ENCODE assay signal across 8 mouse cellular contexts in genomic region chr10:83361643-83362382, GRCm38 (mm10). TPM values are rescaled to one million over a fixed set of nuclear protein-coding genes. Genes with fewer than 3 reads are reported as not detected.
DNase-seq lines count a peak whose midpoint lies in the region; ATAC-seq and TF ChIP-seq lines count a peak whose summit lies in the region.

No protein-coding gene starts in this region.

- DNase-seq in cerebellum, adult 8-10 months, result peak; percentile 28
- DNase-seq in thymus, postnatal 14 days, result peak; percentile 35
- DNase-seq in thymus, postnatal 4 days, result no peak
- peak; percentile 13 to 40 for DNase-seq in kidney, postnatal 25 days
- peak; percentile 68 for DNase-seq in midbrain, postnatal 0 days (ENCODE audit: low spot score)
- DNase-seq in gastrocnemius, postnatal 10 days, result no peak

- 42% methylated on average over 5 of the region's 5 CpGs for WGBS in forebrain, embryonic 15.5 days
- WGBS in midbrain, postnatal 0 days, result 48% methylated on average over 5 of the region's 5 CpGs

- peaks cover 16% of the 10 kb centered on the region for H3K4me1 ChIP-seq in forebrain, embryonic 15.5 days
- peaks cover 9% of the 10 kb centered on the region; the same call in 1 of the 2 replicates for H3K4me1 ChIP-seq in midbrain, postnatal 0 days (ENCODE audit: insufficient read depth, low read length)

- H3K9me3 ChIP-seq in forebrain, embryonic 15.5 days, result no peaks in the 10 kb centered on the region
- no peaks in the 10 kb centered on the region for H3K9me3 ChIP-seq in midbrain, postnatal 0 days (ENCODE audit: low read length)

- no peak overlapping the region for H3K9ac ChIP-seq in forebrain, embryonic 15.5 days (replicated peaks)
- no peak overlapping the region for H3K9ac ChIP-seq in midbrain, postnatal 0 days (replicated peaks; ENCODE audit: low read length, poor library complexity, severe bottlenecking)

- TF ChIP-seq CTCF in midbrain, postnatal 0 days (IDR thresholded peaks at IDR 0.05), result peak; percentile 74

- peak overlapping the region; percentile 81 for H3K4me2 ChIP-seq in forebrain, embryonic 15.5 days (replicated peaks)
- peak overlapping the region; percentile 12; the same call in 1 of the 2 replicates for H3K4me2 ChIP-seq in midbrain, postnatal 0 days (ENCODE audit: low read depth, low read length, poor library complexity, severe bottlenecking)

- peak overlapping the region; percentile 94 for H3K4me3 ChIP-seq in forebrain, embryonic 15.5 days
- H3K4me3 ChIP-seq in midbrain, postnatal 0 days (ENCODE audit: low read depth, low read length), result no peak overlapping the region

- no peak overlapping the region for H3K27ac ChIP-seq in forebrain, embryonic 15.5 days (replicated peaks)
- no peak overlapping the region for H3K27ac ChIP-seq in midbrain, postnatal 0 days (ENCODE audit: low read depth, low read length)

- peaks cover 27% of the 10 kb centered on the region for H3K36me3 ChIP-seq in forebrain, embryonic 15.5 days
- peaks cover 22% of the 10 kb centered on the region for H3K36me3 ChIP-seq in midbrain, postnatal 0 days (ENCODE audit: insufficient read depth, low read length)

- H3K27me3 ChIP-seq in forebrain, embryonic 15.5 days, result no peaks in the 10 kb centered on the region
- no peaks in the 10 kb centered on the region for H3K27me3 ChIP-seq in midbrain, postnatal 0 days (ENCODE audit: insufficient read depth, low read length)

- ATAC-seq in cerebellum, adult (ENCODE audit: insufficient number of reproducible peaks, low FRiP score, low TSS enrichment), result no peak
- no peak for ATAC-seq in forebrain, embryonic 15.5 days (replicated peaks)
- ATAC-seq in midbrain, postnatal 0 days (ENCODE audit: low FRiP score), result no peak

RNA-seq across cellular contexts. Expression of gene D10Wsu102e, which starts 1.8 kb away (rescaled TPM):
- 1.1 TPM in 2 replicates for polyA plus RNA-seq in forebrain, embryonic 15.5 days (2015; fragmentation: Nextera tagmentation; extraction: Ambion mirVana)
- total RNA-seq in midbrain, postnatal 0 days (2014; rRNA removed), result 2.4 and 3.4 TPM in 2 replicates
- polyA plus RNA-seq in midbrain, postnatal 0 days (2015; fragmentation: Nextera tagmentation; extraction: Ambion mirVana), result 0.49 and 0.59 TPM in 2 replicates
- total RNA-seq in gastrocnemius, postnatal 10 days (2021), result under 1 TPM; 0.78 to 0.90 TPM

RNA-seq across cellular contexts. Expression of gene Slc41a2, which starts 24.1 kb away (rescaled TPM):
- 4.0 and 4.4 TPM in 2 replicates for polyA plus RNA-seq in forebrain, embryonic 15.5 days (2015; fragmentation: Nextera tagmentation; extraction: Ambion mirVana)
- total RNA-seq in midbrain, postnatal 0 days (2014; rRNA removed), result 42.0 TPM in 2 replicates
- 10.0 and 11.9 TPM in 2 replicates for polyA plus RNA-seq in midbrain, postnatal 0 days (2015; fragmentation: Nextera tagmentation; extraction: Ambion mirVana)
- total RNA-seq in gastrocnemius, postnatal 10 days (2021), result 1 to 10 TPM; 1.6 to 2.7 TPM

Comparison
In these comparisons a context has a peak if more than half of its experiments do, and no peak if none do; other contexts are left out.
1. DNase-seq: peak in cerebellum, adult 8-10 months (single experiment), thymus, postnatal 14 days (single experiment), kidney, postnatal 25 days (2 of 2) and midbrain, postnatal 0 days (single experiment); none in thymus, postnatal 4 days (single experiment) and gastrocnemius, postnatal 10 days (single experiment).
2. RNA of gene Slc41a2, which starts 24.1 kb away (total RNA-seq): 42.0 TPM in midbrain, postnatal 0 days; 1.6 to 2.7 TPM in gastrocnemius, postnatal 10 days; every median in the first group is over 10 times any median in the second.